Mouse (Mus musculus) ES-Bruce4 (cell line): ENCODE measurements around the gene Efna1.

Experiments
- CTCF ChIP-seq: IDR thresholded peaks from one replicate; pipeline ENCODE4 v1.8.1; 2011; ENCODE audit warnings: low read depth, low read length
- EP300 ChIP-seq: IDR thresholded peaks from 2 replicates; pipeline ENCODE4 v1.6.1; 2011; ENCODE audit warnings: low read depth, low read length; ENCODE audit not compliant: insufficient read depth
- POLR2A ChIP-seq: IDR thresholded peaks from one replicate; pipeline ENCODE4 v1.8.1; 2011; ENCODE audit warnings: low read length; ENCODE audit not compliant: insufficient read depth

DNA sequence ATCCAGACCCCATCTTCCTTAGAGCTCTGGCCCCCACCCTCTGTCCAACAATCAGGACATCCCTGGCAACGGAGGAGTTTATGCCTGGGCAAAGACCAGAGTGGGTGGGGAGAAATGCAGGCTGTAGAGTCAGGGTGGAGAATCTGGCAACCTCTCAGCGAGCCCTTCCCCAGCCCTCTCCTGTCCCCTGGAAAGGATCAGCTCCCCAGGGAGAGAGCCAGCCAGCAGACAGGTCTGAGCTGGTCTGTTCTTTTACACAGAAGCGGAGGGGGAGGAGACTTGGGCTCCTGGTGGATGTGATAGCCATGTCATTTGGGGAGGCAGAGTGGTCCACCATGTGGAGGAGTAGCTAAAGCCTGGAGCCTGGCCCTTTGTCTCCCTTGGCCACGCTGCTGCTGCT lies 47.7 kb upstream of the Efna1 start:
- peak; percentile 21 for TF ChIP-seq POLR2A
- no peak for TF ChIP-seq CTCF
- peak; percentile 75; the same call in 1 of the 2 replicates for TF ChIP-seq EP300
